Mouse (Mus musculus): ENCODE results near the gene Trhde.

- TF ChIP-seq CTCF (IDR thresholded peaks at IDR 0.05; ENCODE audit: borderline replicate concordance, insufficient read depth, low read length) (no peak), POLR2A (IDR thresholded peaks at IDR 0.05; ENCODE audit: low read depth, low read length) (no peak)
Measured at GRCm38 (mm10) chr10:114736377-114736776, 65.7 kb downstream of the Trhde start.
